16 mouse cellular contexts compared by ENCODE assay signal in genomic region chr16:52000043-52000442, GRCm38 (mm10).
"Had no signal": no experiment of that assay in that cellular context is flagged by ENCODE, and none has a peak within 500 bp of the region (broad histone marks: within the 10 kb centered on the region; RNA-seq: fewer than 3 reads in every experiment).

No protein-coding gene starts in this region.

- H3K4me1 ChIP-seq: limb, embryonic 13.5 days; midbrain, embryonic 13.5 days; neural tube, embryonic 15.5 days had no signal

- H3K36me3 ChIP-seq: limb, embryonic 13.5 days; midbrain, embryonic 13.5 days; neural tube, embryonic 15.5 days had no signal

- DNase-seq: kidney, adult 9 months; kidney, postnatal 4 days; left cerebral cortex, postnatal 4 days; lung, adult 18-20 months; lung, postnatal 36 days; right cerebral cortex, adult 18-20 months; spleen, adult 18-20 months; thymus, adult 18-20 months; thymus, postnatal 25 days had no signal

- H3K4me3 ChIP-seq: layer of hippocampus, adult 2 months; limb, embryonic 13.5 days; megakaryocyte, embryonic 14.5 days; midbrain, embryonic 13.5 days; neural tube, embryonic 15.5 days had no signal

- H3K27ac ChIP-seq: kidney, postnatal 0 days; layer of hippocampus, adult 2 months; limb, embryonic 13.5 days; liver, embryonic 14.5 days; midbrain, embryonic 13.5 days; neural tube, embryonic 15.5 days had no signal

- H3K27me3 ChIP-seq: limb, embryonic 13.5 days; megakaryocyte, embryonic 14.5 days; midbrain, embryonic 13.5 days; neural tube, embryonic 15.5 days had no signal

- ATAC-seq: midbrain, embryonic 13.5 days had no signal

- H3K9me3 ChIP-seq: limb, embryonic 13.5 days; megakaryocyte, embryonic 14.5 days; midbrain, embryonic 13.5 days; neural tube, embryonic 15.5 days had no signal
